Mouse (Mus musculus): ENCODE results near the gene Arglu1.

Gene Arglu1

GRCm38 (mm10) chr8:8690146-8691092, at the start of gene Arglu1:
Arglu1 (minus strand) TSS chr8:8690521.
- DNase-seq: peak; percentile 99

GRCm38 (mm10) chr8:8737271-8737670, 47.0 kb upstream of the Arglu1 start:
- peak; percentile 21 for DNase-seq

- DNase-seq: no peak
Observed at GRCm38 (mm10) chr8:8736826-8737225, 46.5 kb upstream of the Arglu1 start.

- peak; percentile 24 for DNase-seq
Observed at GRCm38 (mm10) chr8:8733804-8734203, 43.5 kb upstream of the Arglu1 start.

GRCm38 (mm10) chr8:8728643-8729042, 38.3 kb upstream of the Arglu1 start:
- DNase-seq: no peak

- no peak for DNase-seq
Observed at GRCm38 (mm10) chr8:8726547-8726946, 36.2 kb upstream of the Arglu1 start.

GRCm38 (mm10) chr8:8704813-8705212, 14.5 kb upstream of the Arglu1 start:
- no peak for DNase-seq

- DNase-seq: no peak
Observed at GRCm38 (mm10) chr8:8703668-8704067, 13.3 kb upstream of the Arglu1 start.

GRCm38 (mm10) chr8:8700821-8701220, 10.5 kb upstream of the Arglu1 start:
- DNase-seq: no peak

- no peak for DNase-seq
Observed at GRCm38 (mm10) chr8:8700229-8700628, 9.9 kb upstream of the Arglu1 start.

- DNase-seq: peak; percentile 82
Observed at GRCm38 (mm10) chr8:8689454-8690145, 721 bp downstream of the Arglu1 start.

GRCm38 (mm10) chr8:8688823-8689453, 1.4 kb downstream of the Arglu1 start:
- no peak for DNase-seq

GRCm38 (mm10) chr8:8685517-8685916, 4.8 kb downstream of the Arglu1 start:
- no peak for DNase-seq

- no peak for DNase-seq
Observed at GRCm38 (mm10) chr8:8682697-8683096, 7.6 kb downstream of the Arglu1 start.

GRCm38 (mm10) chr8:8678236-8678635, 12.1 kb downstream of the Arglu1 start:
- DNase-seq: no peak

- DNase-seq: no peak
Observed at GRCm38 (mm10) chr8:8674864-8675263, 15.5 kb downstream of the Arglu1 start.

- DNase-seq: peak; percentile 92
Observed at GRCm38 (mm10) chr8:8661759-8662138, 28.6 kb downstream of the Arglu1 start.

GRCm38 (mm10) chr8:8661103-8661758, 29.1 kb downstream of the Arglu1 start, which contains the start of gene Efnb2:
Efnb2 (minus strand) TSS chr8:8661242.
- DNase-seq: peak; percentile 98

- DNase-seq: no peak
Observed at GRCm38 (mm10) chr8:8660307-8661098, 29.8 kb downstream of the Arglu1 start.

- peak; percentile 37 for DNase-seq
Observed at GRCm38 (mm10) chr8:8659503-8660306, 30.6 kb downstream of the Arglu1 start.

All from kidney, postnatal 14 days (tissue).